In the genomic region with DNA sequence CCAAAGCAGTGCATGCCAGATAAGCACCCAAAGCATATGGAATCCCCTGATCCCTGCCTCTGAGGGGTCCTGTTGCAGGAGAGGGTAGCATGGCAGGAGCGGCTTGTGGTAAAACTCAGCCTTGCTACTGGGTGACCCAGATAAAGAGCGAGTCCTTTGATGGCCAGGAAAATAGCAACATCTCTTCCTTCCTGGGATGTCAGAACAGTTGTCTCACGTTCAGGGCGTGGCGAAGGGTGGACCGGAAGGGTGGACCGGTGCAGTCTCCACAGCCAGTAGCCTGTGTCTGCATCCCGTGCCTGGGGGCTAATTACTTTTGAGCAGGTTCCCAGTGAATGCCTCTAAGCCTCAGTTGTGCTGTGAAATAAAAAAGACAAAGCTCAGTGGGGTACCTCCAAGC, we compare ENCODE assay signal across 9 mouse cellular contexts. TPM values are rescaled to one million over a fixed set of nuclear protein-coding genes. Genes with fewer than 3 reads are reported as not detected.
DNase-seq lines count a peak whose midpoint lies in the region; ATAC-seq and TF ChIP-seq lines count a peak whose summit lies in the region.
"Had no signal": no experiment of that assay in that cellular context is flagged by ENCODE, and none has a peak within 500 bp of the region (broad histone marks: within the 10 kb centered on the region; RNA-seq: fewer than 3 reads in every experiment).

No protein-coding gene starts in this region.

- peak; percentile 76 for DNase-seq in adrenal gland, adult 2 months
- no peak for DNase-seq in adrenal gland, adult 18-20 months (ENCODE audit: low spot score in 2 of 2)
- DNase-seq in CD4-positive helper T cell, adult 2 months (ENCODE audit: low read depth, low spot score), result peak; percentile 79
- peak in 2 of 3 experiments; percentile 47 to 55 for DNase-seq in liver, embryonic 14.5 days (ENCODE audit: low read depth in 3 of 3, low spot score in 3 of 3)
- DNase-seq in stomach, postnatal 0 days (ENCODE audit: low spot score), result no peak
- DNase-seq in cerebellum, adult 9-10 months, result no peak
- no peak for DNase-seq in neural tube, embryonic 10.5 days (ENCODE audit: extremely low spot score, low spot score)

- peak; percentile 50 for TF ChIP-seq EP300 in liver, embryonic 14.5 days (IDR thresholded peaks at IDR 0.05; ENCODE audit: low read depth)
- no peak for TF ChIP-seq EP300 in stomach, postnatal 0 days (optimal IDR thresholded peaks at IDR 0.05)

- H3K27ac ChIP-seq in liver, embryonic 14.5 days, result peak overlapping the region; percentile 47; the same call in 1 of the 2 replicates
- H3K27ac ChIP-seq in stomach, postnatal 0 days (replicated peaks), result no peak overlapping the region

- ATAC-seq in common myeloid progenitor, adult 5-6 weeks (replicated peaks; ENCODE audit: low read depth, poor library complexity, severe bottlenecking), result peak; percentile 66
- peak; percentile 85 for ATAC-seq in liver, embryonic 14.5 days (ENCODE audit: insufficient read depth)
- ATAC-seq in stomach, postnatal 0 days (ENCODE audit: low FRiP score, low TSS enrichment), result no peak
- ATAC-seq: midbrain, embryonic 16.5 days had no signal

- no peaks in the 10 kb centered on the region for H3K9me3 ChIP-seq in liver, embryonic 14.5 days (ENCODE audit: control insufficient read depth, low read length)
- H3K9me3 ChIP-seq in stomach, postnatal 0 days (ENCODE audit: control insufficient read depth, low read length), result no peaks in the 10 kb centered on the region

- no peaks in the 10 kb centered on the region for H3K27me3 ChIP-seq in liver, embryonic 14.5 days (ENCODE audit: control insufficient read depth, insufficient read depth, low read length)
- H3K27me3 ChIP-seq in stomach, postnatal 0 days (ENCODE audit: control insufficient read depth, insufficient read depth, low read length), result no peaks in the 10 kb centered on the region

- H3K4me1 ChIP-seq in liver, embryonic 14.5 days (replicated peaks; ENCODE audit: control insufficient read depth in 2 of 2, insufficient read depth in 2 of 2, low read length in 1 of 2), result peaks cover 9 to 20% of the 10 kb centered on the region in 2 experiments
- no peaks in the 10 kb centered on the region for H3K4me1 ChIP-seq in stomach, postnatal 0 days (replicated peaks; ENCODE audit: control insufficient read depth, insufficient read depth)

- 10% methylated on average over 8 of the region's 8 CpGs for WGBS in liver, embryonic 14.5 days (ENCODE audit: insufficient replicate concordance)
- 54% methylated on average over 8 of the region's 8 CpGs for WGBS in stomach, postnatal 0 days

- no peak overlapping the region for H3K4me3 ChIP-seq in liver, embryonic 14.5 days (ENCODE audit: insufficient read depth in 1 of 2, low read depth in 2 of 2, low read length in 2 of 2)
- H3K4me3 ChIP-seq in stomach, postnatal 0 days (ENCODE audit: low read depth, low read length), result no peak overlapping the region

- H3K9ac ChIP-seq in liver, embryonic 14.5 days (replicated peaks), result no peak overlapping the region
- no peak overlapping the region for H3K9ac ChIP-seq in stomach, postnatal 0 days (ENCODE audit: low read length)

- TF ChIP-seq CTCF in liver, embryonic 14.5 days (IDR thresholded peaks at IDR 0.05; ENCODE audit: low read depth), result no peak
- TF ChIP-seq CTCF in stomach, postnatal 0 days (IDR thresholded peaks at IDR 0.05; ENCODE audit: low read depth), result no peak

- H3K36me3 ChIP-seq in liver, embryonic 14.5 days (replicated peaks; ENCODE audit: control insufficient read depth, insufficient read depth, low read depth), result no peaks in the 10 kb centered on the region
- H3K36me3 ChIP-seq in stomach, postnatal 0 days (ENCODE audit: control insufficient read depth, insufficient read depth, low read length), result no peaks in the 10 kb centered on the region

- peak overlapping the region; percentile 33 for H3K4me2 ChIP-seq in liver, embryonic 14.5 days (ENCODE audit: low read depth)
- no peak overlapping the region for H3K4me2 ChIP-seq in stomach, postnatal 0 days (replicated peaks; ENCODE audit: low read depth)

RNA-seq across cellular contexts. Expression of gene Cryba4, which starts 0.9 kb away (rescaled TPM):
- total RNA-seq in adrenal gland, adult 2 months (2021), result 10 to 100 TPM; 70.5 to 74.9 TPM
- 58.4 and 91.5 TPM in 2 replicates for polyA plus RNA-seq in adrenal gland, adult 2 months (2012; rRNA removed)
- 100 to 1,000 TPM in 1 of 2 experiments, 10 to 100 TPM in 1; 95.8 to 126 TPM for total RNA-seq in adrenal gland, adult 18-20 months (2021)
- not detected in 2 replicates for total RNA-seq in common myeloid progenitor, adult 5-6 weeks (2017)
- polyA plus RNA-seq in liver, embryonic 14.5 days (2012; rRNA removed), result 0.39 and 0.63 TPM in 2 replicates
- 0.59 and 0.95 TPM in 2 replicates for polyA plus RNA-seq in liver, embryonic 14.5 days (2014; fragmentation: Nextera tagmentation; extraction: Ambion mirVana)
- 1.9 and 2.2 TPM in 2 replicates for polyA plus RNA-seq in stomach, postnatal 0 days (2015; fragmentation: Nextera tagmentation; extraction: Ambion mirVana)

RNA-seq across cellular contexts. Expression of gene Crybb1, which starts 2.4 kb away (rescaled TPM):
- total RNA-seq in adrenal gland, adult 2 months (2021), result 1 to 10 TPM; 2.9 to 3.2 TPM
- polyA plus RNA-seq in adrenal gland, adult 2 months (2012; rRNA removed), result 5.3 and 6.7 TPM in 2 replicates
- total RNA-seq in adrenal gland, adult 18-20 months (2021), result 1 to 10 TPM; 3.2 to 3.3 TPM
- total RNA-seq in common myeloid progenitor, adult 5-6 weeks (2017), result not detected in 2 replicates
- not detected in 2 replicates for polyA plus RNA-seq in liver, embryonic 14.5 days (2012; rRNA removed)
- 0.24 TPM in 1 of 2 replicates, not detected in the other for polyA plus RNA-seq in liver, embryonic 14.5 days (2014; fragmentation: Nextera tagmentation; extraction: Ambion mirVana)
- 1.7 and 2.0 TPM in 2 replicates for polyA plus RNA-seq in stomach, postnatal 0 days (2015; fragmentation: Nextera tagmentation; extraction: Ambion mirVana)

RNA-seq across cellular contexts. Expression of gene Tpst2, which starts 23.3 kb away (rescaled TPM):
- total RNA-seq in adrenal gland, adult 2 months (2021), result 100 to 1,000 TPM; 154 to 322 TPM
- 222 and 270 TPM in 2 replicates for polyA plus RNA-seq in adrenal gland, adult 2 months (2012; rRNA removed)
- total RNA-seq in adrenal gland, adult 18-20 months (2021), result 100 to 1,000 TPM; 208 to 233 TPM
- total RNA-seq in common myeloid progenitor, adult 5-6 weeks (2017), result 23.7 and 32.0 TPM in 2 replicates
- polyA plus RNA-seq in liver, embryonic 14.5 days (2012; rRNA removed), result 16.2 and 17.2 TPM in 2 replicates
- polyA plus RNA-seq in liver, embryonic 14.5 days (2014; fragmentation: Nextera tagmentation; extraction: Ambion mirVana), result 30.7 and 30.9 TPM in 2 replicates
- 29.2 and 30.2 TPM in 2 replicates for polyA plus RNA-seq in stomach, postnatal 0 days (2015; fragmentation: Nextera tagmentation; extraction: Ambion mirVana)

Comparison
In these comparisons a context has a peak if more than half of its experiments do, and no peak if none do; other contexts are left out.
1. DNase-seq: peak in adrenal gland, adult 2 months (single experiment), CD4-positive helper T cell, adult 2 months (single experiment) and liver, embryonic 14.5 days (2 of 3); none in adrenal gland, adult 18-20 months (0 of 2), stomach, postnatal 0 days (single experiment), cerebellum, adult 9-10 months (single experiment) and neural tube, embryonic 10.5 days (single experiment).
2. RNA of gene Cryba4, which starts 0.9 kb away (total RNA-seq): 95.8 to 126 TPM in adrenal gland, adult 18-20 months and 70.5 to 74.9 TPM in adrenal gland, adult 2 months; not detected in common myeloid progenitor, adult 5-6 weeks; every median in the first group is over 10 times any median in the second.